Mouse (Mus musculus) bone marrow macrophage, adult 2 months (primary cell): ENCODE results near the gene Crx.

ENCODE experiments used
- CTCF ChIP-seq: IDR thresholded peaks from 2 replicates; pipeline ENCODE4 v1.5.1; 2012; ENCODE audit warnings: low read depth, mild to moderate bottlenecking, low read length, moderate library complexity
- POLR2A ChIP-seq: IDR thresholded peaks from 2 replicates; pipeline ENCODE4 v1.6.1; 2012; ENCODE audit warnings: mild to moderate bottlenecking, low read depth, low read length, borderline replicate concordance

DNA sequence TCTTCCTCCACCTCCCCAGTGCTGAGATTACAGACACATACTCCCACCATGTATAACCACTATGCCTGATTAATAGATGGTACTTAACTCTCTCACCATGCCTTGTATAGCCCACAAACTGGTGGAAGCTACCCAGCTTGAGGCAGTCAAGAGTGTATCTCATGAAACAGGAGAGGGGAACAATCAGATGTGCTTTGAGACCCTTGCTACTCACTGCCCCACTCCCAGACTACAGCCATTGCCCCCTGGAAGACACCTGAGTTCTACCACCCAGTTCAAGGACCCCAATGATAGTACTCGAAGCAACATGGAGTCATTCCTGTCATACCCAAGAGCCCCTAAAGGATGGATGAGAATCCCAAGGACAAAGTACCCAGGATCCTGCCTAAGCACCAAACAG, 26.8 kb upstream of the Crx start:
- TF ChIP-seq CTCF (no peak), POLR2A (no peak)
